Comparison of ENCODE assay signal across 7 mouse cellular contexts in the genomic region with DNA sequence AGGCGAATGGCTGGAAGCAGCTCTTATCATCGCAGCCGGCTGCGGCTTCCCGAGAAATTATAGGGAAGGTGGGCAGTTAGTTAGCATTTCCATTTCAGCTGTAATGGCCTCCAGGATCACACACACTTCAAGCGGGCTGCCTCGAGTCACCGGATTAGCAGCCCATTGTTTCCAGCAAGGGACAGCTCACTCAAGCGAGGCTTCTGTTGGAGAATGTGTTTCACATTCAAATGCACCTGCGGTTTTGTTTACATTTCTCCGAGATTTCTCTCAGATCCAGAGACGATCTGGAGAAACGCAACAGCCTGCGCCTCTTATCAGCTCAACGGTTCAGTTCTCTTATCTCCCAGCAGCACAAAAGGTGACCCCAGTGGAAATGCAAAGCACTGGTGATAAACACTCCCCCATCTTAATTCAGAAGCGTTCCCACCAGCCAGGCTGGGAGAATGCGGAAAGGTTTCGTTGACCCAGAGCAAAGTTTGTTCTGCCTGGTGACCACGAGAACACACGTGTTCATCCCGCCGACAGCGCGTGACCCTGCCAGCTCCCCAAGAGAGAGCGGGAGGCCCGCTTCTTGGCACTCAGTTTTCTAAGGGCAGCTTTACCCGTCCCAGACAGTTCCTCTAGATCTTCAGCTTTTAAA. TPM values are rescaled to one million over a fixed set of nuclear protein-coding genes. Genes with fewer than 3 reads are reported as not detected.
A peak's percentile ranks its signal among the peaks of the same experiment; 100 is the strongest.
DNase-seq lines count a peak whose midpoint lies in the region; ATAC-seq and TF ChIP-seq lines count a peak whose summit lies in the region.

No protein-coding gene starts in this region.

- H3K9me3 ChIP-seq in E14TG2a.4 (ENCODE audit: low read length), result no peaks in the 10 kb centered on the region
- no peaks in the 10 kb centered on the region for H3K9me3 ChIP-seq in embryonic facial prominence, embryonic 13.5 days
- no peaks in the 10 kb centered on the region for H3K9me3 ChIP-seq in hindbrain, embryonic 15.5 days
- no peaks in the 10 kb centered on the region for H3K9me3 ChIP-seq in neural tube, embryonic 12.5 days

- TF ChIP-seq CTCF in E14TG2a.4 (conservative IDR thresholded peaks at IDR 0.05; ENCODE audit: low read length), result no peak

- DNase-seq in ES-CJ7 (ENCODE audit: low read depth, low spot score) (peak; percentile 45), liver (peak; percentile 36)
- no peak for DNase-seq in spleen, postnatal 4 days (ENCODE audit: low spot score in 2 of 2)

- H3K9ac ChIP-seq in embryonic facial prominence, embryonic 13.5 days, result peak overlapping the region; percentile 46; the same call in 1 of the 2 replicates
- peak overlapping the region; percentile 27 for H3K9ac ChIP-seq in hindbrain, embryonic 15.5 days
- no peak overlapping the region for H3K9ac ChIP-seq in neural tube, embryonic 12.5 days

- no peaks in the 10 kb centered on the region for H3K36me3 ChIP-seq in E14TG2a.4 (ENCODE audit: insufficient read depth, low read length)
- no peaks in the 10 kb centered on the region for H3K36me3 ChIP-seq in embryonic facial prominence, embryonic 13.5 days
- H3K36me3 ChIP-seq in hindbrain, embryonic 15.5 days, result no peaks in the 10 kb centered on the region
- no peaks in the 10 kb centered on the region for H3K36me3 ChIP-seq in neural tube, embryonic 12.5 days

- H3K4me2 ChIP-seq in embryonic facial prominence, embryonic 13.5 days, result peak overlapping the region; percentile 60
- H3K4me2 ChIP-seq in hindbrain, embryonic 15.5 days, result peak overlapping the region; percentile 66
- H3K4me2 ChIP-seq in neural tube, embryonic 12.5 days (replicated peaks), result peak overlapping the region; percentile 56

- 2% methylated on average over 27 of the region's 27 CpGs for WGBS in embryonic facial prominence, embryonic 13.5 days
- 1% methylated on average over 27 of the region's 27 CpGs for WGBS in hindbrain, embryonic 15.5 days
- WGBS in neural tube, embryonic 12.5 days, result 6% methylated on average over 27 of the region's 27 CpGs

- H3K27ac ChIP-seq in embryonic facial prominence, embryonic 13.5 days, result no peak overlapping the region
- peak overlapping the region; percentile 65 for H3K27ac ChIP-seq in hindbrain, embryonic 15.5 days (replicated peaks)
- no peak overlapping the region for H3K27ac ChIP-seq in neural tube, embryonic 12.5 days

- no peak for ATAC-seq in embryonic facial prominence, embryonic 13.5 days (ENCODE audit: insufficient number of reproducible peaks, insufficient read depth, low FRiP score, low TSS enrichment, low read depth)
- peak; percentile 63; the same call in 1 of the 2 replicates for ATAC-seq in hindbrain, embryonic 15.5 days (ENCODE audit: low FRiP score, low read depth)
- peak; percentile 63; the same call in 1 of the 2 replicates for ATAC-seq in neural tube, embryonic 12.5 days (ENCODE audit: low FRiP score, low read depth)

- peaks cover 39% of the 10 kb centered on the region for H3K27me3 ChIP-seq in E14TG2a.4 (ENCODE audit: insufficient read depth, low read length)
- no peaks in the 10 kb centered on the region for H3K27me3 ChIP-seq in embryonic facial prominence, embryonic 13.5 days
- no peaks in the 10 kb centered on the region for H3K27me3 ChIP-seq in hindbrain, embryonic 15.5 days
- no peaks in the 10 kb centered on the region for H3K27me3 ChIP-seq in neural tube, embryonic 12.5 days (replicated peaks)

- peak overlapping the region; percentile 51 for H3K4me3 ChIP-seq in E14TG2a.4 (replicated peaks; ENCODE audit: low read length)
- peak overlapping the region; percentile 29 for H3K4me3 ChIP-seq in embryonic facial prominence, embryonic 13.5 days
- H3K4me3 ChIP-seq in hindbrain, embryonic 15.5 days, result peak overlapping the region; percentile 36
- H3K4me3 ChIP-seq in neural tube, embryonic 12.5 days, result peak overlapping the region; percentile 24

- peaks cover 35% of the 10 kb centered on the region for H3K4me1 ChIP-seq in E14TG2a.4 (replicated peaks; ENCODE audit: low read depth, low read length)
- peaks cover 9% of the 10 kb centered on the region for H3K4me1 ChIP-seq in embryonic facial prominence, embryonic 13.5 days
- peaks cover 11% of the 10 kb centered on the region for H3K4me1 ChIP-seq in hindbrain, embryonic 15.5 days (replicated peaks)
- 0 out of 2 replicates have a peak, but pooled peaks cover 3% of the 10 kb centered on the region for H3K4me1 ChIP-seq in neural tube, embryonic 12.5 days

RNA-seq across cellular contexts. Expression of a gene that starts 33.6 kb away (rescaled TPM):
- 0.07 and 0.08 TPM in 2 replicates for polyA plus RNA-seq in embryonic facial prominence, embryonic 13.5 days (2015; fragmentation: Nextera tagmentation; extraction: Ambion mirVana)
- 0.12 and 0.33 TPM in 2 replicates for polyA plus RNA-seq in hindbrain, embryonic 15.5 days (2015; fragmentation: Nextera tagmentation; extraction: Ambion mirVana)
- polyA plus RNA-seq in neural tube, embryonic 12.5 days (2016; fragmentation: Nextera tagmentation; extraction: Ambion mirVana), result not detected in 2 replicates

Comparison
In these comparisons a context has a peak if more than half of its experiments do, and no peak if none do; other contexts are left out.
1. DNase-seq: peak in ES-CJ7 (single experiment) and liver (single experiment); none in spleen, postnatal 4 days (0 of 2).
2. Peak in every context shown above with its lines, with median percentiles within 50 percentile points of each other: H3K4me3 ChIP-seq and H3K4me2 ChIP-seq.